Mouse (Mus musculus) spleen, adult 2 months (tissue): ENCODE results near the gene H2al1b.

Experiments used
- CTCF ChIP-seq: fragments of 200-500 bp; IDR thresholded peaks from 2 replicates; pipeline ENCODE4 v1.5.1; 2011; ENCODE audit warnings: mild to moderate bottlenecking, inconsistent platforms; ENCODE audit not compliant: insufficient read depth, insufficient read length, insufficient replicate concordance; ENCODE audit errors: extremely low read depth
- POLR2A ChIP-seq: fragments of 200-500 bp; IDR thresholded peaks from 2 replicates; pipeline ENCODE4 v1.6.1; 2011; ENCODE audit warnings: low read depth, low read length, inconsistent platforms

GRCm38 (mm10) chrX:11269074-11269473 is 33.2 kb upstream of the H2al1b start:
- no peak for TF ChIP-seq CTCF
- TF ChIP-seq POLR2A, result no peak
